Mouse (Mus musculus) MEL (cell line): ENCODE data around the gene Hist1h3c.
A peak's percentile ranks its signal among the peaks of the same experiment; 100 is the strongest.

Experiments used
- CHD2 ChIP-seq: IDR thresholded peaks from 2 replicates; pipeline ENCODE4 v1.6.1; 2011; ENCODE audit warnings: low read length, improper control_type of control experiment
- CTCF ChIP-seq, 3 experiments: IDR thresholded peaks in 2 of 3; conservative IDR thresholded peaks in 1 of 3; 2 replicates each; pipeline ENCODE4 v1.5.1; 2011 to 2012; ENCODE audit warnings: low read length in 3 of 3, low read depth in 2 of 3, mild to moderate bottlenecking in 2 of 3, improper control_type of control experiment in 1 of 3, inconsistent platforms in 1 of 3, mixed read lengths in 1 of 3, moderate library complexity in 1 of 3; ENCODE audit not compliant: control insufficient read depth in 1 of 3, insufficient read depth in 1 of 3, poor library complexity in 1 of 3, severe bottlenecking in 1 of 3
- ELF1 ChIP-seq: IDR thresholded peaks from 2 replicates; pipeline ENCODE4 v1.6.1; 2014; ENCODE audit warnings: low read depth, mild to moderate bottlenecking, inconsistent platforms, low read length, improper control_type of control experiment, moderate library complexity
- EP300 ChIP-seq, 2 experiments: IDR thresholded peaks; 2 replicates each; pipeline ENCODE4 v1.6.1; 2011; ENCODE audit warnings: improper control_type of control experiment in 2 of 2, low read length in 2 of 2, low read depth in 1 of 2, mild to moderate bottlenecking in 1 of 2
- GABPA ChIP-seq: IDR thresholded peaks from 2 replicates; pipeline ENCODE4 v1.6.1; 2012; ENCODE audit warnings: low read depth, mild to moderate bottlenecking, inconsistent platforms, low read length, improper control_type of control experiment, moderate library complexity
- MAX ChIP-seq: IDR thresholded peaks from 2 replicates; pipeline ENCODE4 v1.6.1; 2011; ENCODE audit warnings: low read length, improper control_type of control experiment
- POLR2A ChIP-seq, 2 experiments: IDR thresholded peaks; 2 replicates each; pipeline ENCODE4 v1.6.1; 2011 to 2012; ENCODE audit warnings: low read length in 2 of 2, mild to moderate bottlenecking in 2 of 2, control low read depth in 1 of 2, improper control_type of control experiment in 1 of 2, low read depth in 1 of 2, moderate library complexity in 1 of 2; ENCODE audit not compliant: control insufficient read depth in 1 of 2, insufficient read depth in 1 of 2, poor library complexity in 1 of 2
- POLR2AphosphoS5 ChIP-seq: IDR thresholded peaks from 2 replicates; pipeline ENCODE4 v1.6.1; 2012; ENCODE audit warnings: low read depth, borderline replicate concordance, mild to moderate bottlenecking, inconsistent platforms, low read length, moderate library complexity, mixed read lengths
- TBP ChIP-seq: IDR thresholded peaks from 2 replicates; pipeline ENCODE4 v1.8.0; 2011; ENCODE audit warnings: low read depth, low read length, improper control_type of control experiment
- USF2 ChIP-seq, 2 experiments: IDR thresholded peaks; 2 replicates each; pipeline ENCODE4 v1.6.1; 2011 to 2012; ENCODE audit warnings: improper control_type of control experiment in 2 of 2, low read length in 2 of 2, borderline replicate concordance in 1 of 2, inconsistent platforms in 1 of 2, low read depth in 1 of 2, mild to moderate bottlenecking in 1 of 2; ENCODE audit not compliant: insufficient read depth in 1 of 2
- ZMIZ1 ChIP-seq: IDR thresholded peaks from 2 replicates; pipeline ENCODE4 v1.6.1; 2012; ENCODE audit warnings: low read depth, mild to moderate bottlenecking, inconsistent platforms, low read length, improper control_type of control experiment, moderate library complexity
- ZNF384 ChIP-seq: IDR thresholded peaks from 2 replicates; pipeline ENCODE4 v1.6.1; 2012; ENCODE audit warnings: low read depth, mild to moderate bottlenecking, inconsistent platforms, low read length, improper control_type of control experiment

DNA sequence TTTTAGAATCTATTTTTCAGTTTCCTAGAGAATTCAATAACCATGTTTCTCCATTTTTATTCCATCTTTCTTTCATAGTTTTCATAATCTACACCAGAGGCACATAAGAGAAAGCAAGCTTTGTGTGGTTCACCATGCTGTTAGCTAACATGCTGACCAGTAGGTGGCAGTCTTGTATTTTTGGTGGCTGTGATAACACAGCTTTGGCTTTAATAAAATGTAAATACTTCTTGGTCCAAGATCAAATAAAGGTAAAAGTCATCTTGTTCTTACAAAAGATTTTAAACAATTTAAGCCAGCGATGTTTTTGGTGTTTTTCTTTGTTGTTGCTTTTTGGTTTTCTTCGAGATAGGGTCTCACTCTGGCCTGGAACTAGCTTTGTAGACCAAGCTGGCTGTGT is 47.1 kb upstream of the Hist1h3c start:
- TF ChIP-seq CTCF (IDR thresholded peaks at IDR 0.05 in 2 of 3, conservative IDR thresholded peaks at IDR 0.05 in 1 of 3; ENCODE audit: control insufficient read depth in 1 of 3, insufficient read depth in 1 of 3, low read depth in 2 of 3, low read length in 3 of 3, poor library complexity in 1 of 3, severe bottlenecking in 1 of 3): peak; percentile 56 to 88 (median 77)
- no peak for TF ChIP-seq POLR2A (IDR thresholded peaks at IDR 0.05; ENCODE audit: control insufficient read depth in 1 of 2, insufficient read depth in 1 of 2, low read depth in 1 of 2, low read length in 2 of 2, poor library complexity in 1 of 2)
- no peak for TF ChIP-seq CHD2
- TF ChIP-seq EP300 (IDR thresholded peaks at IDR 0.05; ENCODE audit: low read depth in 1 of 2, low read length in 2 of 2): no peak
- no peak for TF ChIP-seq ZNF384
- TF ChIP-seq GABPA: no peak
- no peak for TF ChIP-seq POLR2AphosphoS5
- 0 out of 2 replicates have a peak, but pooled peaks have one; percentile 12 for TF ChIP-seq MAX
- TF ChIP-seq USF2 (IDR thresholded peaks at IDR 0.05; ENCODE audit: borderline replicate concordance in 1 of 2, insufficient read depth in 1 of 2, low read depth in 1 of 2, low read length in 2 of 2): no peak
- no peak for TF ChIP-seq TBP
- TF ChIP-seq ZMIZ1: no peak
- TF ChIP-seq ELF1: no peak
